Mouse (Mus musculus): Measurements from ENCODE around the gene Olfr433.

DNA sequence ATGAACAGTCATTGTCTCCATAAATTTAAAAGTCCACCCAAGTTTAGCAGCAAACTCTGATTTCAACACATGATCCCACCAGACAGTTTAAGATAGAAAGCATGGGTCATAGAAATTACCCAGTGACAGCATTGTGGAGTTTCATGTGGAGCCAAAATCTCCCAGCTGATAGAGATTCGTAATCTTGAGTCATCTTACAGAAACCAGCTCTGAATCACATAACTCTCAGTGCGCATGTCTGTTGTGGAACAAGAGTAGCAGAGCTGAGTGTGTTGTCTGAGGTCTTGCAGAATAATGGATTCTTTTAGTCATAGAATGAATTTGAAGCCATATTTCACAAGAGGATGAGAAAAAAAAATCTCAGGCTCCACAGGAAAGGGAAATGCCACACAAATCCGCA is 12.5 kb downstream of the Olfr433 start:
- TF ChIP-seq POLR2A (IDR thresholded peaks at IDR 0.05; ENCODE audit: borderline replicate concordance, extremely low read depth, insufficient read depth, insufficient read length, poor library complexity, severe bottlenecking) (no peak), CTCF (IDR thresholded peaks at IDR 0.05; ENCODE audit: borderline replicate concordance, extremely low read depth, insufficient read depth, insufficient read length) (no peak)

All from brain, embryonic 14.5 days (tissue).